Mouse (Mus musculus) neural tube, embryonic 15.5 days (tissue): ENCODE results near the gene Tnfrsf12a. TPM values are rescaled to one million over a fixed set of nuclear protein-coding genes. Genes with fewer than 3 reads are reported as not detected.

Source experiments
- ATAC-seq: fragments of 200-750 bp; cut with Nextera tagmentation; 2 replicates; pipeline ENCODE4 v1.8.0; 2017; ENCODE audit warnings: mild to moderate bottlenecking, moderate TSS enrichment, moderate library complexity; ENCODE audit not compliant: low FRiP score
- H3K27ac ChIP-seq: fragments of 300-500 bp; sonication (generic); replicated peaks from 2 replicates; pipeline ENCODE4 v1.5.1; 2015; ENCODE audit warnings: mild to moderate bottlenecking, inconsistent platforms
- H3K27me3 ChIP-seq: fragments of 300-500 bp; sonication (generic); replicated peaks from 2 replicates; pipeline ENCODE4 v1.6.1; 2015; ENCODE audit warnings: inconsistent platforms
- H3K36me3 ChIP-seq: fragments of 300-500 bp; sonication (generic); 2 replicates; pipeline ENCODE4 v1.6.1; 2015; ENCODE audit warnings: inconsistent platforms
- H3K4me1 ChIP-seq: fragments of 300-500 bp; sonication (generic); 2 replicates; pipeline ENCODE4 v1.6.1; 2015; ENCODE audit warnings: inconsistent platforms
- H3K4me2 ChIP-seq: fragments of 300-500 bp; sonication (generic); 2 replicates; pipeline ENCODE4 v1.6.1; 2015; ENCODE audit warnings: inconsistent platforms, mild to moderate bottlenecking, moderate library complexity
- H3K4me3 ChIP-seq: fragments of 300-500 bp; sonication (generic); replicated peaks from 2 replicates; pipeline ENCODE4 v1.5.1; 2015; ENCODE audit warnings: mild to moderate bottlenecking, inconsistent platforms
- H3K9ac ChIP-seq: fragments of 300-500 bp; sonication (generic); replicated peaks from 2 replicates; pipeline ENCODE4 v1.6.1; 2015; ENCODE audit warnings: mild to moderate bottlenecking, inconsistent platforms
- H3K9me3 ChIP-seq: fragments of 300-500 bp; sonication (generic); replicated peaks from 2 replicates; pipeline ENCODE4 v1.6.1; 2016; ENCODE audit warnings: inconsistent platforms
- WGBS: fragments of 180-500 bp; shearing (Covaris S2); methylation state at CpG from one replicate; pipeline ENCODE4 v1.1.7; 2015; ENCODE audit warnings: mixed read lengths; 5-methylcytosine and 5-hydroxymethylcytosine counted together
- polyA plus RNA-seq: library from polyadenylated mRNA; unstranded; fragments of >200 nt; fragmentation: Nextera tagmentation; extraction: Ambion mirVana; gene quantifications from 2 replicates; pipeline ENCODE4 v1.2.1, GENCODE M21; 2015

Tnfrsf12a gene
- polyA plus RNA-seq, 1 experiment from 2014 or later, result 9.1 TPM

GRCm38 (mm10) chr17:23664556-23665021, 12.7 kb downstream of the Tnfrsf12a start:
- Histone ChIP-seq H3K4me1 (peaks cover 8% of the 10 kb centered on the region; the same call in 1 of the 2 replicates), H3K27ac (no peak overlapping the region), H3K9ac (no peak overlapping the region), H3K36me3 (peaks cover 31% of the 10 kb centered on the region), H3K4me3 (no peak overlapping the region), H3K27me3 (peaks cover 40% of the 10 kb centered on the region), H3K9me3 (no peaks in the 10 kb centered on the region), H3K4me2 (no peak overlapping the region)
- WGBS, result 20% methylated on average over 5 of the region's 5 CpGs
- ATAC-seq, result peak; percentile 53; the same call in 1 of the 2 replicates

GRCm38 (mm10) chr17:23661526-23661925, 15.7 kb downstream of the Tnfrsf12a start:
- under 1% methylated on average over 9 of the region's 9 CpGs for WGBS
- peaks cover 2% of the 10 kb centered on the region; the same call in 1 of the 2 replicates for H3K36me3 ChIP-seq

GRCm38 (mm10) chr17:23660876-23661200, 16.4 kb downstream of the Tnfrsf12a start:
- H3K9ac ChIP-seq, result no peak overlapping the region
- H3K27me3 ChIP-seq, result peaks cover 47% of the 10 kb centered on the region
- no peak for ATAC-seq
- no peaks in the 10 kb centered on the region for H3K9me3 ChIP-seq
- H3K4me3 ChIP-seq, result no peak overlapping the region
- WGBS, result 3% methylated on average over 13 of the region's 14 CpGs
- no peaks in the 10 kb centered on the region for H3K36me3 ChIP-seq
- no peak overlapping the region for H3K27ac ChIP-seq
- H3K4me2 ChIP-seq, result peak overlapping the region; percentile 34
- peaks cover 8% of the 10 kb centered on the region; the same call in 1 of the 2 replicates for H3K4me1 ChIP-seq

More at GRCm38 (mm10) chr17:23661526-23661925, 15.7 kb downstream of the Tnfrsf12a start:
- H3K9me3 ChIP-seq, result no peaks in the 10 kb centered on the region
- ATAC-seq, result no peak
- no peak overlapping the region for H3K9ac ChIP-seq
- H3K4me2 ChIP-seq, result no peak overlapping the region
- peaks cover 47% of the 10 kb centered on the region for H3K27me3 ChIP-seq
- H3K4me1 ChIP-seq, result peaks cover 8% of the 10 kb centered on the region; the same call in 1 of the 2 replicates
- H3K4me3 ChIP-seq, result no peak overlapping the region
- no peak overlapping the region for H3K27ac ChIP-seq

GRCm38 (mm10) chr17:23660117-23660875, 17.0 kb downstream of the Tnfrsf12a start, which contains the start of gene Bicdl2:
Bicdl2 (plus strand) TSS chr17:23660506.
- H3K9me3 ChIP-seq, result no peaks in the 10 kb centered on the region
- H3K27ac ChIP-seq, result no peak within 1 kb of the TSS
- H3K4me3 ChIP-seq, result no peak within 1 kb of the TSS; the same call in 1 of the 2 replicates
- no peak within 1 kb of the TSS for H3K9ac ChIP-seq
- H3K27me3 ChIP-seq, result peaks cover 47% of the 10 kb centered on the region
- WGBS, result 4% methylated on average over 27 of the region's 27 CpGs
- no peak for ATAC-seq
- H3K4me2 ChIP-seq, result peak within 1 kb of the TSS; percentile 34
- no peaks in the 10 kb centered on the region for H3K36me3 ChIP-seq
- peaks cover 8% of the 10 kb centered on the region; the same call in 1 of the 2 replicates for H3K4me1 ChIP-seq

GRCm38 (mm10) chr17:23658450-23658849, 18.8 kb downstream of the Tnfrsf12a start:
- no peaks in the 10 kb centered on the region for H3K9me3 ChIP-seq
- no peaks in the 10 kb centered on the region for H3K36me3 ChIP-seq
- H3K4me1 ChIP-seq, result peaks cover 8% of the 10 kb centered on the region; the same call in 1 of the 2 replicates
- no peak overlapping the region for H3K4me2 ChIP-seq
- ATAC-seq, result no peak
- 74% methylated on average over 3 of the region's 3 CpGs for WGBS
- H3K9ac ChIP-seq, result no peak overlapping the region
- H3K27me3 ChIP-seq, result peaks cover 44% of the 10 kb centered on the region
- no peak overlapping the region for H3K4me3 ChIP-seq
- no peak overlapping the region for H3K27ac ChIP-seq

GRCm38 (mm10) chr17:23654410-23654809, 22.9 kb downstream of the Tnfrsf12a start:
- H3K27me3 ChIP-seq, result peaks cover 6% of the 10 kb centered on the region
- H3K9ac ChIP-seq, result no peak overlapping the region
- H3K9me3 ChIP-seq, result no peaks in the 10 kb centered on the region
- no peaks in the 10 kb centered on the region for H3K4me1 ChIP-seq
- no peak overlapping the region for H3K4me2 ChIP-seq
- WGBS, result 65% methylated on average over 2 of the region's 2 CpGs
- H3K4me3 ChIP-seq, result no peak overlapping the region
- no peaks in the 10 kb centered on the region for H3K36me3 ChIP-seq
- no peak for ATAC-seq
- H3K27ac ChIP-seq, result no peak overlapping the region

- no peaks in the 10 kb centered on the region for H3K36me3 ChIP-seq
- H3K27ac ChIP-seq, result no peak overlapping the region
- no peak overlapping the region for H3K9ac ChIP-seq
- peaks cover 2% of the 10 kb centered on the region for H3K27me3 ChIP-seq
- H3K9me3 ChIP-seq, result no peaks in the 10 kb centered on the region
- ATAC-seq, result no peak
- WGBS, result 69% methylated on average over 6 of the region's 6 CpGs
- H3K4me2 ChIP-seq, result no peak overlapping the region
- no peaks in the 10 kb centered on the region for H3K4me1 ChIP-seq
- H3K4me3 ChIP-seq, result no peak overlapping the region
Observed at GRCm38 (mm10) chr17:23654001-23654400, 23.3 kb downstream of the Tnfrsf12a start.

GRCm38 (mm10) chr17:23653324-23653723, 23.9 kb downstream of the Tnfrsf12a start:
- Histone ChIP-seq H3K27me3 (no peaks in the 10 kb centered on the region; the same call in 1 of the 2 replicates), H3K9ac (no peak overlapping the region), H3K4me1 (no peaks in the 10 kb centered on the region), H3K9me3 (no peaks in the 10 kb centered on the region), H3K36me3 (no peaks in the 10 kb centered on the region), H3K4me3 (no peak overlapping the region), H3K4me2 (no peak overlapping the region), H3K27ac (no peak overlapping the region)
- no peak for ATAC-seq
- WGBS, result 70% methylated on average over 2 of the region's 2 CpGs

- no peaks in the 10 kb centered on the region for H3K36me3 ChIP-seq
- H3K27me3 ChIP-seq, result peaks cover 9% of the 10 kb centered on the region
- H3K9me3 ChIP-seq, result no peaks in the 10 kb centered on the region
- no peak overlapping the region for H3K4me2 ChIP-seq
- no peak for ATAC-seq
- no peak overlapping the region for H3K9ac ChIP-seq
- H3K4me3 ChIP-seq, result no peak overlapping the region
- 79% methylated on average over 6 of the region's 6 CpGs for WGBS
- H3K4me1 ChIP-seq, result no peaks in the 10 kb centered on the region
- H3K27ac ChIP-seq, result no peak overlapping the region
Observed at GRCm38 (mm10) chr17:23651363-23651762, 25.9 kb downstream of the Tnfrsf12a start.

GRCm38 (mm10) chr17:23645894-23646293, 31.4 kb downstream of the Tnfrsf12a start:
- Histone ChIP-seq H3K27me3 (peaks cover 39% of the 10 kb centered on the region), H3K4me3 (no peak overlapping the region), H3K27ac (no peak overlapping the region), H3K4me2 (no peak overlapping the region), H3K4me1 (peaks cover 11% of the 10 kb centered on the region), H3K9ac (no peak overlapping the region), H3K36me3 (no peaks in the 10 kb centered on the region), H3K9me3 (no peaks in the 10 kb centered on the region)
- ATAC-seq, result no peak
- WGBS, result 37% methylated on average over 10 of the region's 10 CpGs

- peak within 1 kb of the TSS; percentile 66 for H3K4me2 ChIP-seq
- peak; percentile 14; the same call in 1 of the 2 replicates for ATAC-seq
- peaks cover 39% of the 10 kb centered on the region for H3K27me3 ChIP-seq
- WGBS, result under 1% methylated on average over 58 of the region's 58 CpGs
- H3K36me3 ChIP-seq, result no peaks in the 10 kb centered on the region
- H3K4me1 ChIP-seq, result peaks cover 11% of the 10 kb centered on the region
- H3K27ac ChIP-seq, result no peak within 1 kb of the TSS
- no peaks in the 10 kb centered on the region for H3K9me3 ChIP-seq
- peak within 1 kb of the TSS; percentile 34 for H3K9ac ChIP-seq
- H3K4me3 ChIP-seq, result peak within 1 kb of the TSS; percentile 36
Observed at GRCm38 (mm10) chr17:23644613-23645495, 32.4 kb downstream of the Tnfrsf12a start, which contains the start of gene Mmp25. Mmp25 (minus strand) TSS chr17:23645277.
